Mouse (Mus musculus) large intestine, adult 2 months (tissue): ENCODE measurements around the gene Mcu. TPM values are rescaled to one million over a fixed set of nuclear protein-coding genes. Genes with fewer than 3 reads are reported as not detected.

Experiments used
- DNase-seq: peaks from one replicate; pipeline ENCODE4 v3.0.0-alpha.2; 2012; ENCODE audit warnings: low read depth, low spot score
- WGBS: fragments of 180-500 bp; shearing (Covaris S2); methylation state at CpG from one replicate; pipeline ENCODE4 v1.1.7; 2018; 5-methylcytosine and 5-hydroxymethylcytosine counted together
- polyA plus RNA-seq: library from polyadenylated mRNA; depleted of rRNA; stranded (reverse); fragments of >200 nt; gene quantifications from 2 replicates; pipeline ENCODE4 v1.2.3, GENCODE M21; 2012

The Mcu gene
- polyA plus RNA-seq, 1 experiment = 61.8 TPM

DNA sequence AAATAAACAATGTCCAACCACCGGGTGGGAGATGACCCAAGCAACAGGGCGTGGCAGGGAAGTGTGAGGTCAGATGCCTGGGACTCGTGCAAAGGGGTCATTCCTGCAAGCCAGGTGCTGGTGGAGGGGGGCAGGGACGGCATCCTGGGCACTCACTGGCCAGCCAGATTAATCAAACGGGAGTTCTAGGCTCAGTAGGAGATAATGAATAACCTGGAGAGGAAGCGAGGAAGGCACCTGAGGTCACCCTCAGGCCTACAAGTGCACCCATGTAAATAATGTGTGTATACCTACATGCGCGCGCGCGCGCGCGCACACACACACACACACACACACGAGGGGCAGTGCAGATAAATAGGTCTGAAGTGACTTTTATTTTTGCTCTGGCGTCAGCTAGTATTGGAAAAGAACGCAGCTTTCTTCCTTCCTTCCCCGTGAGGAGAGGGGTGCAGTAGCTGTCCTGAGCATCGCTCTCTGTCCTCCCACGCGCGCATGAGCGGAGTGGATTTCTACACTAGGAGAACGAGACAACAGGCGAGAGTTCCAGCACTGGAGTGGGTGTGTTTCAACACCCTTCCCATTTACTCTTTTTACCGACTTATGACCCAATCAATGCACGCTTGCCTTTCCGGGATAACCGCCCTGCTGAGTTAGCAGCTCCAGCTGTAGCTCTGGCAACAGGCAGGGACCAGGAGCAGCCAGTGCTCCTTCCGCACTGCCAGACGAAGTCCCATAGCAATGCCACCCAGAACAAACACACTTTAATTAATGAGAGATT, 112.9 kb downstream of the Mcu start:
- 47% methylated on average over 31 of the region's 31 CpGs for WGBS

DNA sequence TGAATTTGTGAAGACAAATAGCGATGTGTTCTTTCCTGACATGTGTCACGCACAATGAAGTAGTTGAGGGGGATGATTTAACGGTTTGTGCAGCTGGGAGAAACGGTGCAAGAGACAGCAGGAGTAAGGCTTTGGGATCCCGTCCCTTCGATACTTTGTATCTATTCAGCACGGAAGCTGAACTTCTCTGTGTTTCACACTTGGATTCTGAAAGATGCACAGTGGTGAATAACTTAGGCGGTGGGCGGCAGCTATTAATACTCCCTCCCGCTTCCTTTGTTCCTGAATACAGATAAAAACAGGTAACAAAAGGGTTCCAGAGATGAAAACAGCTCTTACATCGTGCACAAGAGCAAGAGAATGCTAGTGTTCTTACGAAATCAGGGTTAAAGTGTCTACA, 114.1 kb downstream of the Mcu start:
- 89% methylated on average over 12 of the region's 12 CpGs for WGBS
- no peak for DNase-seq

More for the DNA sequence above, 112.9 kb downstream of the Mcu start:
- DNase-seq = no peak

DNA sequence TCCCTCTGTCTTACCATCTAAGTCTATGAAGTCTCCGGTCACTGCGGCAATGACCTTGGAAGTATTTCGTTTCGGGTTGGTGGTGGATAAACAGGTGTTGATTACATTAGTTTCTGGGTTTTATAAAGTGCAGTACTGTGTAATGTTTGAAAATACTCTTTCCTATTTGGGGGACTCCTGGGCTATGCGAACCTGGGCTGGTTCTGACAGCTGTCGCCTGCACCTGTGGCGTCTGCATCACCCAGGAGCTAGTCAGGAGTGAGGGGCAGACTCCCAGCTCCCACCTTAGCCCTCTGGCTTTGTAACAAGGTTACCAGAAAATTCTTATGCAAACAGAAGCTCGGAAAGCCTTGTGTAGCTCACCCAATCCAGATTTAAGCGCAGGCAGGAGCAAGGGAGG, 114.7 kb downstream of the Mcu start:
- no peak for DNase-seq
- 93% methylated on average over 9 of the region's 9 CpGs for WGBS

DNA sequence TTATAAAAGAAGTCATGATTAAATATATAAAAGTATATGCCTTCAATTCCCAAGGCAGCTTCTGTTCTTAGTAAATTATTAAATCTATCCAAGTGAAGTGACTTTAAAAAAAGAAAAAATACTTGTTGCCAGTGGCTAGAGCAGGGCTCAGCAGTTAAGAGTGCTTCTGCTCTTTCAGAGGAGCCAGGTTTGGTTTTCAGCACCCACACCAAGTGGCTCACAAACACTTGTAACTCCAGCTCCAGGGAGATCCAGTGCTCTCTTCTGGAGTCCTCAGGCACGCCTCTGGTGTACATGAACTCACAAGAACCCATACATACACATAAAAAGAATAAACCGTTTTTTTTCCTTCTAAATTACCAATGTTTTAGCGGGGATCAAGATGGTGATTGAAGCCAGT, 116.3 kb downstream of the Mcu start:
- WGBS = 74% methylated on average over 3 of the region's 3 CpGs
- DNase-seq = no peak

- 93% methylated on average over 11 of the region's 11 CpGs for WGBS
- DNase-seq = no peak
These were observed 119.5 kb downstream of the Mcu start for GRCm38 (mm10) chr10:59497019-59497418.

DNA sequence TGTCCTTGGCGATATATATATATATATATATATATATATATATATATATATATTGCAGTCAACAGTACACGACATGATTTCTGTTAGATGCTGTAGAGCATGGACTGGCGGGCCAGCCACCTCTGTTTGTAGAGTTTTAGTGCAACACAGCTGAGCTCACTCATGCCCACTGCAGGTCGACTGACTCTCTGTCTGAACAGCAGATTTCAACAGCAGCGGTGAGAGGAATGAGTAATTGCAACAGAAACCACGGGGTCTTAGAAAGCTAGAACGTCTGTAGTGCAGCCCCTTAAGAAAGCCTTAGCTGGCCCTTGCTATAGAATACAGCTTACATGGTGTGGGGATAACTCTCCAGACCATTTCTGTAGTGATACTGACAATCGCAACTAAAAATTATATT, 121.6 kb downstream of the Mcu start:
- 74% methylated on average over 8 of the region's 8 CpGs for WGBS
- no peak for DNase-seq

DNA sequence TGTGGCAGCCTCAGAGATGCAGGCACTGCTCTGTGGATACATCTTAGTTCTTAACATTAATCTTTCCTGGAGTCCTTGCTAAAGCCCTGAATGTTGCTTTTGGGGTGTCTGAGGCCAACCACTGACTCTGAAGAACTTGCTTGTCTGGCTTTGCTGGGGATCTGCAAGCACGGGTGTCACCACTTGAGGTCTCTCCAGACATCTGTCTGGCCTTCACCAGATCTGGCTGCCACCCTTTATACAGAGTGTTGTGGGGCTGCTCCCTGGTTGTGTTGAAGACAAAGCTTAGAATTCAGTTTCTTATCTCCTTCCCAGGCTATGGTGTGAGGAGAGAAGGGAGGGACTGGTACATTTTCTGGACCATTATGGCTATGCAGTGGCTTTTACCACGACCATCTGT, 122.4 kb downstream of the Mcu start:
- no peak for DNase-seq
- WGBS = 11% methylated on average over 2 of the region's 2 CpGs

- no peak for DNase-seq
- 88% methylated on average over 8 of the region's 8 CpGs for WGBS
These were observed 125.6 kb downstream of the Mcu start for GRCm38 (mm10) chr10:59490920-59491319.

DNA sequence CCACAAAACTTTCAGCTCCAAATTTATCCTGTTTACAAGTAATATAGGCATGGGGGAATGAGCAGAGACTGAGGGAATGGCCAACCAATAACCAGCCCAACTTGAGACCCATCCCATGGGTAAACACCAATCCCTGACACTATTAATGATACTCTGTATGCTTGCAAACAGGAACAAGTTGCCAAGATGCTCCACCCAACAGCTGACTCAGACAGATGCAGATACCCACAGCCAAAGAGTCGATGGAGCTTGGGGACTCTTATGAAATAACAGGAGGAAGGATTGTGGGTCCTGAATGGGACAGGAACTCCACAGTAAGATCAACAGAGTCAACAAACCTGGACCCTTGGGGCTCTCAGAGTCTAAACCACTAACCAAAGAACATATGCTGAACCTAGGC, 127.1 kb downstream of the Mcu start:
- no peak for DNase-seq
- 69% methylated on average over 1 of the region's 1 CpGs for WGBS

GRCm38 (mm10) chr10:59487351-59487750, 129.1 kb downstream of the Mcu start:
- WGBS = 92% methylated on average over 2 of the region's 2 CpGs
- DNase-seq = no peak

DNA sequence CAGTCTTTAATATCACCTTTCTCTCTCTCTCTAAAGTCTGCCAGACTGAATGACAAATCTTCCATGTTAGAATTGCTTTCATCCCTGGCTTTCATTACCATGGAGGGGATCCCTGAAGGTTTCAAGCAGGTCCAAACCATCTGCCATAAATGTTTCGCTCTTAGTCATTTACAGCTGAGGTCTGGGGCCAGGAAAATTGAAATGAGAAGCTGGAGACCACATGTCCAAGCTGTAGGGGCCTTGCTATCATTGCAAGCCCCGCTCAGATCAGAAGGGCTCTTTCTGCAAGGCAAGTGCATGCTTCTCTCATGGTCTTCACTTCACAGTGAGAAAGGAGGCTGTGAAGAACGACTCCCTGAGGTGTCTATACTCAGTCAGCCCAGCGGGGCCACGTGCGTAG, 132.2 kb downstream of the Mcu start:
- WGBS = 85% methylated on average over 6 of the region's 6 CpGs

DNA sequence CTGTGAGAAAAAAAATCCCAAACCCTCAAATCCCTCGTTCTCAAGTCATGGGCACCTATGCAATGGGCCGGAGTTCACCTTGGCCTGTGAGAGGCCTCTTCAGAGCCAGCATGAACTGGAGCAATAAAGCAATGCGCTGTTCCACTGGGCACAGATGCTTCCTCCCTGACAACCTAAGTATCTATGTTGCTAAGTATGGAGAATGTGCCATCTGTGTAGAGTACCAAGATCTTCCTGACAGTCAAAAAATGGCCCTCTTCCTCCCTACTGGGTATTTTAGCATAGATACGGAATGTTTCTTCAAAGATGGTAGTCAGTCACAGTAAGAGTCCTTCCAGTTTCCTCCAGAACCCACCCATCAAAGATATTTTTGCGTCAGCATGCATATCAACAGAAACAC, 135.1 kb downstream of the Mcu start:
- 93% methylated on average over 5 of the region's 5 CpGs for WGBS
- no peak for DNase-seq

More for the DNA sequence above, 132.2 kb downstream of the Mcu start:
- DNase-seq = no peak

DNA sequence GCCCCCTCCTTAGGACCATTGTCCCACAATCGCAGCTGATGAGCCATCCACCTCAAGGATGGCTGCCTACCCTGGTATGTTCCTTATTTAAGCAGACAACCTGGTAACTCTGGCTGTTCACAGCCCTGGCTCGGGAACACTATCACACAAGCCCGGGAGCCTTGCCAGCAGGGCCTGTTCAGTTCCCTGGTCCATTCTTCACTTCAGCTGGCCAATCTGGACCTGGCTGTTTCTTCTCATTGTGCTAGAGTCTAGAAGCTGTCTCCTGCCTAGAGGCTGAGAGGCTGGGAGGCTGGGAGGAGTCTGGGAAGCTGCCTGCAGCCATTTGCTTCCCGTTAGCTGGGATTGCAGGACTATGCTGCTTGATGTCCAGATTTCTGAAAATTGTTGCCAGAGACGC, 146.0 kb downstream of the Mcu start:
- WGBS = 73% methylated on average over 5 of the region's 5 CpGs
- DNase-seq = no peak

GRCm38 (mm10) chr10:59467297-59467696, 149.2 kb downstream of the Mcu start:
- WGBS = 87% methylated on average over 12 of the region's 12 CpGs

DNA sequence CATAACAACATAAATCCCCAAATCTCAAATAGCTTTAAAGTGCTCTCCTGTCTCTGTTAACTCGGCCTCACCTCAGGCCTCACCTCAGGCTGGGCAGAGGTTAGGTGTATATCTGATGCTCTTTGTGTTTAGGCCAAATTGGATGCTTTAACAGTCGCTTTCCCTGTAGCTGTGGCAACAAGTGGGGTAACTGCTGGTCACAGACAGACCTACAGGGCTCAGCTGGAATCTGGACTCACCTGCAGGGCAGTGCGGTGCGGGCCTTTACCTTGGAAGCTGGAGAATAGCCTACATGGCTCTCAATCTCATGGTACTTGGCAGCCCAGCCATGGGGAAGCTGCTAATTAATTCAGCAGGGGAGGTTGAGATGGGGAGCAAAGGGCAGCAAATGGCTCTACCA, 149.9 kb downstream of the Mcu start:
- 92% methylated on average over 4 of the region's 4 CpGs for WGBS
- no peak for DNase-seq

More at GRCm38 (mm10) chr10:59467297-59467696, 149.2 kb downstream of the Mcu start:
- DNase-seq = no peak

GRCm38 (mm10) chr10:59465546-59465945, 150.9 kb downstream of the Mcu start:
- DNase-seq = no peak

DNA sequence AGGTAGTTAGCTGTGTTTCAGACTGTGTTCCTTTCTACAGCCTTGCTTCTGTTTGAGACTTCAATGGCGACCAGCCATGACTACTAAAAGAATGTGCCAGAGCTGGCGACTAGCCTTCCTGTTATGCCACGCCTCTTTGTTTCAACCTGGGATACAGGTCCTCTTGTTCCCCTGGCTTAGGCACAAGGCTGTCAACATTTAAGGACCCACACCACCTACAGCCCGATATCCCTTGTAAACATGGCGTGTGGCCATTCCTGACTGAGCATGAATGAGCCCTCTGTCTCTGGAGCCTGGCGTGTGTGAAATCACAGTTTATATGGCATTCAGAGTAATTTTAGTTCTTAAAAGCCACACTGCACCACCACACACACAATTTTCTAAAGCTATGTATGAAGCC, 154.2 kb downstream of the Mcu start:
- 71% methylated on average over 6 of the region's 6 CpGs for WGBS
- no peak for DNase-seq

More at GRCm38 (mm10) chr10:59465546-59465945, 150.9 kb downstream of the Mcu start:
- 85% methylated on average over 3 of the region's 3 CpGs for WGBS

DNA sequence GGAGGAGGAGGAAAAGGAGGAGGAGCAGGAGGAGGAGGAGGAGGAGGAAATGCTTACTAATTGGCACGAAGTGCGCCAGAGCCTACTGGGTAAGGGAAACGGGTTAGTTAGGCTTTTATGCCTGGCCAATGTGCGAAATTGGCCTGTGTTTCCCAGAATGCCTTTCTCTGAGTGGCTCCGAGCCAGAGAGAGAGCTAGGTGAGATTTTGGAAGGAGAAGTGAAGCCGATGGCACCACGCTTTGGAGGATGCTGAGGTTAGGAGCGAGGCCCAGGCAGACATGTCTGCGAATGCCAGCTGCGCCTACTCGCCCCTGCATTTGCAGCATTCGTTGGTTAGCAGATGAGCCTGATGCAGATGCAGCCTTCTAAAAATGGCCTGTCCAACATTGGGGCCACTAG, 156.7 kb downstream of the Mcu start:
- no peak for DNase-seq
- 88% methylated on average over 12 of the region's 12 CpGs for WGBS

DNA sequence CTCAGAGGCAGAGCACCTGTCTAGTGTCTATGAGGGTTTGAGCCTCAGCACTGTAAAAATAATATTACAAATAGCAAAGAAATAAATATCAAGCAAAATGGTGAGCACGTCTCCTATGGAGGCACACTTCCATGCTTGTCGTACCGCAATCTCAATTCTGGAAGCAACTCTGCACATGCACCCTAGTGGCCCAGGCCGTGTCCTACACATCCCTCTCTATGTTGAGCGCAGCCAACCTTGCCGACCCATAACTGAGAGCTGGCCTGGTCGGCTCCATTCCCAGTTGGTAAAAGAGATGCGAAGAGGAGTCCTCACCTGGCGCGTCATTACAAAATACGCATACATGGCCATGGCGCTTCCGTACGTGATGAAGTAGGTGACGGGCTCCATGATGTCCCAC, 161.9 kb downstream of the Mcu start:
- 97% methylated on average over 15 of the region's 15 CpGs for WGBS
- no peak for DNase-seq

- 55% methylated on average over 5 of the region's 5 CpGs for WGBS
- DNase-seq = peak; percentile 32
These were observed 164.7 kb downstream of the Mcu start for GRCm38 (mm10) chr10:59451839-59452238.

DNA sequence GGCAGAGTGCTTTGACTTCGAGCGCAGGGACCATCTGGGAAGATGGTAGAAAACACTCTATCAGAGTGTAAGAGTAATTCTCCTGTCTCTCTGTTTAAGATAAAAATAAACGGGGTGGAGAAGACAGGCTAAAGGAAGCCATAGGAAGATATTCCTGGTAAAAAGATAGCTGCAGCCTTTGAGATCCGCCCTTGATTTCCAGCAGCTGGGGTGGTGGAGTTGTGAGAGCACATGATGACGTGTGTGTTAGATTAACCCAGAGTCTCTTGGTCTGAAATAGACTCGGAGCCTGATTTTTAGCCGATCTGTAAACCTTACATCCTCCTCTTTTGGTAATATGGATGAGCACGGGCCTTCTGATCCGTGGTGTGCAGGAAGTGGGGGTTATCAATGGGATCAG, 168.9 kb downstream of the Mcu start:
- 84% methylated on average over 9 of the region's 9 CpGs for WGBS
- no peak for DNase-seq
